Mouse (Mus musculus): ENCODE data around the gene Fuz.

- no peak for TF ChIP-seq CTCF (IDR thresholded peaks at IDR 0.05; ENCODE audit: low read depth)
- no peak for TF ChIP-seq EP300 (IDR thresholded peaks at IDR 0.05; ENCODE audit: low read depth)
Measured at GRCm38 (mm10) chr7:44890737-44891136, 5.1 kb upstream of the Fuz start.

Data from heart, postnatal 0 days (tissue).